Mouse (Mus musculus) testis, adult 2 months (tissue): ENCODE measurements around the gene Derl2.

ENCODE experiments used
- CTCF ChIP-seq: fragments of 200-500 bp; IDR thresholded peaks from 2 replicates; pipeline ENCODE4 v1.5.1; 2012; ENCODE audit warnings: low read depth, mild to moderate bottlenecking, inconsistent platforms, low read length, moderate library complexity; ENCODE audit not compliant: control insufficient read depth, insufficient read depth, insufficient replicate concordance
- POLR2A ChIP-seq: fragments of 200-500 bp; IDR thresholded peaks from 2 replicates; pipeline ENCODE4 v1.6.1; 2012; ENCODE audit warnings: low read depth, mild to moderate bottlenecking, inconsistent platforms, low read length, moderate library complexity; ENCODE audit not compliant: control insufficient read depth

DNA sequence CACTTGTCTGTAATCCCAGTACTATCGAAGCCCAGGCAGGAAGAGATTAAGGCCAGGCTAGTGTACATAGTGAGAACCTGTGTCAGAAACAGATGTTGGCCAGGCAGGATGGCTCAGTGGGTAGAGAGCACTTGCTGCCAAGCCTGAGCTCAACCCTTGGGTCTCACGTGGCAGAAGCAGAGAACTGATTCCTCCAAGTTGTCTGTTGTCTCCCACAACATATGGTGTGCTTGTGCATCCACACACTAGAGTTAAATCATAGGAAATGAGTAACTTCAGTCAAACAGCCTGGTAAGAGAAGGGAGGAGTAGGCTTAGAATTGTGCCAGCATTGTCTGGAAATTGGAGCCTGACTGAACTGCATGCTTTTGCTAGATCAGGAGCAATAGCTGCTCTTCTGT is 44.4 kb downstream of the Derl2 start:
- TF ChIP-seq CTCF (no peak), POLR2A (no peak)
